Mouse (Mus musculus): ENCODE data around the gene P2rx1. TPM values are rescaled to one million over a fixed set of nuclear protein-coding genes. Genes with fewer than 3 reads are reported as not detected.

The P2rx1 gene
- polyA plus RNA-seq, 1 experiment from 2014 or later: 2.6 TPM

DNA sequence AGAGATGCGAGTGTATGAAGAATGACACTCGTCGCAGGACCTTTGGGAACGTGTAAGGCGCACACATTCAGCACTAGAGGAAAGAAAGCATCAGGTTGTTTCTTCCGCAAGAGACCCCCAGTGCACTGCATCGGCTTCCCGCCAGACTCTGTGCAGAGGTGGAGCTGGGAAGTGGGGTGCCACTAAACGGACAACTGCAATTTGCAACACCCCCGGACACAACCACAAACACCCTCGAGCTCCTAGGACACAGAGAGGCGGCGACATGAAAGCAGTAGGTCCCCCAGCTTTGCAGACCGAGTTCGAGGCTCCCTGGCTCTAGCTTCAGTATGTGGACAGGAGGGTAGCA is 38.2 kb upstream of the P2rx1 start:
- no peak for ATAC-seq (ENCODE audit: insufficient number of reproducible peaks, low FRiP score, low TSS enrichment, low read depth)
- Histone ChIP-seq H3K36me3 (no peaks in the 10 kb centered on the region), H3K9ac (no peak overlapping the region), H3K4me2 (replicated peaks) (peak overlapping the region; percentile 74), H3K27ac (replicated peaks) (no peak overlapping the region), H3K9me3 (replicated peaks) (no peaks in the 10 kb centered on the region), H3K4me3 (replicated peaks) (peak overlapping the region; percentile 40), H3K27me3 (peaks cover 48% of the 10 kb centered on the region), H3K4me1 (peaks cover 16% of the 10 kb centered on the region)
- 3% methylated on average over 15 of the region's 15 CpGs for WGBS

- H3K4me2 ChIP-seq (replicated peaks): peak within 1 kb of the TSS; percentile 74
- WGBS: 3% methylated on average over 62 of the region's 70 CpGs
- H3K9me3 ChIP-seq (replicated peaks): no peaks in the 10 kb centered on the region
- peaks cover 16% of the 10 kb centered on the region for H3K4me1 ChIP-seq
- peaks cover 48% of the 10 kb centered on the region for H3K27me3 ChIP-seq
- H3K9ac ChIP-seq: no peak within 1 kb of the TSS
- no peak within 1 kb of the TSS for H3K27ac ChIP-seq (replicated peaks)
- no peaks in the 10 kb centered on the region for H3K36me3 ChIP-seq
- peak within 1 kb of the TSS; percentile 40 for H3K4me3 ChIP-seq (replicated peaks)
- peak; percentile 26; the same call in 1 of the 2 replicates for ATAC-seq (ENCODE audit: insufficient number of reproducible peaks, low FRiP score, low TSS enrichment, low read depth)
These were observed 37.6 kb upstream of the P2rx1 start, which contains the start of gene Atp2a3 for GRCm38 (mm10) chr11:72961072-72961980. Atp2a3 (plus strand) TSS chr11:72961169.

GRCm38 (mm10) chr11:72962378-72962777 is 36.5 kb upstream of the P2rx1 start:
- Histone ChIP-seq H3K9me3 (replicated peaks) (no peaks in the 10 kb centered on the region), H3K27ac (replicated peaks) (no peak overlapping the region), H3K4me2 (replicated peaks) (no peak overlapping the region), H3K4me1 (peaks cover 16% of the 10 kb centered on the region), H3K36me3 (no peaks in the 10 kb centered on the region), H3K27me3 (peaks cover 48% of the 10 kb centered on the region), H3K9ac (no peak overlapping the region), H3K4me3 (replicated peaks) (no peak overlapping the region)
- 65% methylated on average over 2 of the region's 2 CpGs for WGBS
- no peak for ATAC-seq (ENCODE audit: insufficient number of reproducible peaks, low FRiP score, low TSS enrichment, low read depth)

DNA sequence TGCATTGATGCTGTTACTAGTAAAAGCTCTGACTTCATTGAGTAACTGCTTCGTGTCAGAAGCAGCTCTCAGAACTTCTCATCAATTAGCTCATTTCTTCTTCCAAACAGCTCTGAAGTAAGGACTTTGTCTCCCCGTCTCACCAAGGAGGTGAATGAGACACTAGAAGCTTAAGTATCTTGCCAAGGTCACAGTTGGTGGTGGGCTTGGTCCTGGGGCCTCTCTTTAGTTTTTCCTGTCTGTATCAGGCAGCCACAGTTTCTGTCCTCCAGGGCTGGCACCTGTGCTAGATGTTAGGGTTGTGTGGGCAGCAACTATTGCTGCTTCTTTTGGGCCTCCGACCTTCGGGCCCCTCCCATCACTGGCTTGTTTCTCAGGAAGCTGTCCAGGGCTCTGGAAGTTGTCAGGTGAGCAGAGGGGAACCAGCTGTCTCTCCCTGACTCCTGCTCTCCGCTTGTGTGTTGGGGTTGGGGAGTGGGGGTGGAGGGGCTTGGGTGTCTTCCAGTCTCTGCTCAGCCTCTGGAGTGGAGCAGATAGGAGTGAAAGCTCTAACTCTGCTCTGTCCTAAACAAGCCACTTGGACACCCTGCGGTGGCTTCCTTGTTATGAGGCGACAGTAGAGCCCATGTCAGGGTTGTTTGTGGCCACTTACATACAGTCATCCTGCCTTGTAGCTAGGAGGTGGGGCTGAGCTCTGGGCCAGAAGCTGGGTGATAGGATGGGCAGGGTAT is 35.7 kb upstream of the P2rx1 start:
- H3K4me3 ChIP-seq (replicated peaks): no peak overlapping the region
- peaks cover 48% of the 10 kb centered on the region for H3K27me3 ChIP-seq
- ATAC-seq (ENCODE audit: insufficient number of reproducible peaks, low FRiP score, low TSS enrichment, low read depth): no peak
- H3K9ac ChIP-seq: no peak overlapping the region
- H3K4me1 ChIP-seq: peaks cover 16% of the 10 kb centered on the region
- no peaks in the 10 kb centered on the region for H3K9me3 ChIP-seq (replicated peaks)
- no peak overlapping the region for H3K4me2 ChIP-seq (replicated peaks)
- H3K36me3 ChIP-seq: no peaks in the 10 kb centered on the region
- no peak overlapping the region for H3K27ac ChIP-seq (replicated peaks)
- WGBS: 44% methylated on average over 7 of the region's 7 CpGs

GRCm38 (mm10) chr11:72963789-72964294 is 35.1 kb upstream of the P2rx1 start:
- H3K27me3 ChIP-seq: peaks cover 47% of the 10 kb centered on the region

DNA sequence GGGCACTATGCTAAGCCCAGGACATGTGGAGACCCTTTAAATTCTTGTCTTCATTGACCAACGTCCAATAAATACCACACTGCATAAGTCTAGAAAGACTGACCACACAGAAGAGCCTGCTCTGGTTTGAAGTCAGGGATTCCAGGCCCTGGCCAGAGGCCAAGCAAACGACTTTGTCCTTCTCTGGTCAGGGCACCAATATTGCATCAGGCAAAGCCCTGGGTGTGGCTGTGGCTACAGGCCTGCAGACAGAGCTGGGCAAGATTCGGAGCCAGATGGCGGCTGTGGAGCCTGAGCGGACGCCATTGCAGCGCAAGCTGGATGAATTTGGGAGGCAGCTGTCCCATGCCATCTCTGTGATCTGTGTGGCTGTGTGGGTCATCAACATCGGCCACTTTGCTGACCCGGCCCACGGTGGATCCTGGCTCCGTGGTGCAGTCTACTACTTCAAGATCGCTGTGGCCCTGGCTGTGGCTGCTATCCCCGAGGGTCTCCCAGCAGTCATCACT is 23.9 kb upstream of the P2rx1 start:
- H3K27ac ChIP-seq (replicated peaks): no peak overlapping the region
- H3K4me2 ChIP-seq (replicated peaks): no peak overlapping the region
- 0 out of 2 replicates have a peak, but pooled peaks cover 3% of the 10 kb centered on the region for H3K27me3 ChIP-seq
- 81% methylated on average over 13 of the region's 13 CpGs for WGBS
- H3K9me3 ChIP-seq (replicated peaks): no peaks in the 10 kb centered on the region
- no peaks in the 10 kb centered on the region for H3K36me3 ChIP-seq
- no peak overlapping the region for H3K9ac ChIP-seq
- H3K4me3 ChIP-seq (replicated peaks): no peak overlapping the region
- no peak for ATAC-seq (ENCODE audit: insufficient number of reproducible peaks, low FRiP score, low TSS enrichment, low read depth)
- H3K4me1 ChIP-seq: peaks cover 6% of the 10 kb centered on the region; the same call in 1 of the 2 replicates

More at GRCm38 (mm10) chr11:72963789-72964294, 35.1 kb upstream of the P2rx1 start:
- Histone ChIP-seq H3K27ac (replicated peaks) (no peak overlapping the region), H3K9ac (no peak overlapping the region), H3K36me3 (no peaks in the 10 kb centered on the region), H3K4me1 (peaks cover 16% of the 10 kb centered on the region), H3K4me3 (replicated peaks) (no peak overlapping the region), H3K9me3 (replicated peaks) (no peaks in the 10 kb centered on the region), H3K4me2 (replicated peaks) (no peak overlapping the region)
- no peak for ATAC-seq (ENCODE audit: insufficient number of reproducible peaks, low FRiP score, low TSS enrichment, low read depth)
- 59% methylated on average over 3 of the region's 3 CpGs for WGBS

DNA sequence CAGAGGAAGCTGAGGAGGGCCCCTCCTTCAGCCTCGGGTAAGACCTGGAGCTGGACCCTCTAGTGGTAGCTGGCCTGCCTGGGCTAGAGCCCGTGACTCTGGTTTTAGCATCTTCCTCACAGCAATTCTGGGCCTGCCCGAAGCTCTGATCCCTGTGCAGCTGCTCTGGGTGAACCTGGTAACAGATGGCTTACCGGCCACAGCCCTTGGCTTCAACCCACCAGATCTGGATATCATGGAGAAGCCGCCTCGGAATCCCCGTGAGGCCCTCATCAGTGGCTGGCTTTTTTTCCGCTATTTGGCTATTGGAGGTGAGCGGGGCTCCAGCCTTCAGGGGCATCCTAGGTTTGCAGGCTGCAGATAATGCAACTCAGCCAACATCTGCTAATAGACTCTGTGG is 16.4 kb upstream of the P2rx1 start:
- no peaks in the 10 kb centered on the region for H3K36me3 ChIP-seq
- H3K4me3 ChIP-seq (replicated peaks): no peak overlapping the region
- no peak overlapping the region for H3K9ac ChIP-seq
- 79% methylated on average over 9 of the region's 9 CpGs for WGBS
- no peaks in the 10 kb centered on the region for H3K27me3 ChIP-seq
- no peaks in the 10 kb centered on the region for H3K9me3 ChIP-seq (replicated peaks)
- H3K4me2 ChIP-seq (replicated peaks): no peak overlapping the region
- no peak for ATAC-seq (ENCODE audit: insufficient number of reproducible peaks, low FRiP score, low TSS enrichment, low read depth)
- H3K27ac ChIP-seq (replicated peaks): no peak overlapping the region
- 0 out of 2 replicates have a peak, but pooled peaks cover 2% of the 10 kb centered on the region for H3K4me1 ChIP-seq

DNA sequence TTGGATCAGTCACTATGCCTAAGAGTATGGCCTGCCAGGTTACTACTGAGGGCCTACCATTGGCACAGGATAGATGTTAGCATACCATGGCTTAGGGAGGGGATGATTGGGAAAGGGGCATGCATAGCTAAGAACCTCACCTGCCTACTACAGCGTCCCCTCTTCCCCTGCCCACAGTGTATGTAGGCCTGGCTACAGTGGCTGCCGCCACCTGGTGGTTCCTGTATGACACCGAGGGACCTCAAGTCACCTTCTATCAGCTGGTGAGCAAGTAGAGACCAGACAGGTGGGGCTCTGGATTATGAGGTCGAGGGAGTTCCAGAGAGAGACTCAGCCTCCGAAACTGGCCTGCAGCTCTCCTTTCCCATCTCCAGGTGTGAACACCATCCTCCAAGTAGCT is 15.6 kb upstream of the P2rx1 start:
- no peaks in the 10 kb centered on the region for H3K9me3 ChIP-seq (replicated peaks)
- ATAC-seq (ENCODE audit: insufficient number of reproducible peaks, low FRiP score, low TSS enrichment, low read depth): no peak
- H3K27ac ChIP-seq (replicated peaks): no peak overlapping the region
- no peaks in the 10 kb centered on the region for H3K27me3 ChIP-seq
- no peak overlapping the region for H3K9ac ChIP-seq
- no peaks in the 10 kb centered on the region for H3K36me3 ChIP-seq
- H3K4me3 ChIP-seq (replicated peaks): no peak overlapping the region
- 39% methylated on average over 5 of the region's 5 CpGs for WGBS
- H3K4me2 ChIP-seq (replicated peaks): no peak overlapping the region
- H3K4me1 ChIP-seq: no peaks in the 10 kb centered on the region

GRCm38 (mm10) chr11:72986745-72987144 is 12.2 kb upstream of the P2rx1 start:
- no peaks in the 10 kb centered on the region for H3K27me3 ChIP-seq
- no peak for ATAC-seq (ENCODE audit: insufficient number of reproducible peaks, low FRiP score, low TSS enrichment, low read depth)
- no peak overlapping the region for H3K27ac ChIP-seq (replicated peaks)
- no peaks in the 10 kb centered on the region for H3K4me1 ChIP-seq
- 72% methylated on average over 5 of the region's 5 CpGs for WGBS
- H3K9ac ChIP-seq: no peak overlapping the region
- no peaks in the 10 kb centered on the region for H3K36me3 ChIP-seq
- H3K4me3 ChIP-seq (replicated peaks): no peak overlapping the region
- H3K4me2 ChIP-seq (replicated peaks): no peak overlapping the region
- H3K9me3 ChIP-seq (replicated peaks): no peaks in the 10 kb centered on the region

GRCm38 (mm10) chr11:72987234-72987633 is 11.7 kb upstream of the P2rx1 start:
- Histone ChIP-seq H3K4me1 (no peaks in the 10 kb centered on the region), H3K9me3 (replicated peaks) (no peaks in the 10 kb centered on the region), H3K27ac (replicated peaks) (no peak overlapping the region), H3K4me2 (replicated peaks) (no peak overlapping the region), H3K9ac (no peak overlapping the region), H3K36me3 (no peaks in the 10 kb centered on the region), H3K27me3 (no peaks in the 10 kb centered on the region), H3K4me3 (replicated peaks) (no peak overlapping the region)
- 66% methylated on average over 5 of the region's 5 CpGs for WGBS
- no peak for ATAC-seq (ENCODE audit: insufficient number of reproducible peaks, low FRiP score, low TSS enrichment, low read depth)

- no peak overlapping the region for H3K9ac ChIP-seq
- ATAC-seq (ENCODE audit: insufficient number of reproducible peaks, low FRiP score, low TSS enrichment, low read depth): no peak
- no peaks in the 10 kb centered on the region for H3K4me1 ChIP-seq
- no peaks in the 10 kb centered on the region for H3K36me3 ChIP-seq
- H3K27ac ChIP-seq (replicated peaks): no peak overlapping the region
- no peak overlapping the region for H3K4me2 ChIP-seq (replicated peaks)
- no peak overlapping the region for H3K4me3 ChIP-seq (replicated peaks)
- 75% methylated on average over 5 of the region's 5 CpGs for WGBS
- H3K27me3 ChIP-seq: no peaks in the 10 kb centered on the region
- H3K9me3 ChIP-seq (replicated peaks): no peaks in the 10 kb centered on the region
These were observed 11.1 kb upstream of the P2rx1 start for GRCm38 (mm10) chr11:72987807-72988206.
